Mouse (Mus musculus) embryonic fibroblast, embryonic 13.5 days (primary cell): ENCODE results near the gene Fam189a1.

Experiments used
- CTCF ChIP-seq: IDR thresholded peaks from 2 replicates; pipeline ENCODE4 v1.5.1; 2011; ENCODE audit warnings: mild to moderate bottlenecking, control low read depth, low read length, moderate library complexity, borderline replicate concordance; ENCODE audit not compliant: insufficient read depth
- POLR2A ChIP-seq: IDR thresholded peaks from 2 replicates; pipeline ENCODE4 v1.6.1; 2011; ENCODE audit warnings: low read depth, mild to moderate bottlenecking, control low read depth, low read length, moderate library complexity

DNA sequence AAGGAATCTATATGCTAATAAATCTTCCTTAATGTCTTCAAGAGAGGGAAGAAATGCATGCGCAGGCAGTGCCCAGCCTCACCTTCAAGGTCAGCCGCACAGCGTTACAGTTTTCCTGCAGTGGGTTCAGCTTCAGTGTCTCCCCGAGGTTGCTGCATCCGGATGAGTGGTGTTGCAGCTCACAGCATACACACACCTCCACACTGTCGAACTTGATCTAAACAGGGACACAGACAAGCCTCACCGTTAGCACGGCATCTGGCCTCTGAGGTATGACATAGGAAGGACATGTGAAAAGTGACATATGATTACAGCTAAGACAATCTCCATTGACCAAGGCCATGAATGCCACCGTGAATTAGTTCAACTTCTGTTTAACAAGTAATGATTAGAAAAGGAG lies 336.7 kb downstream of the Fam189a1 start:
- TF ChIP-seq CTCF (no peak), POLR2A (no peak)
